Mouse (Mus musculus): ENCODE measurements around the gene Repin1.

- TF ChIP-seq POLR2A (IDR thresholded peaks at IDR 0.05; ENCODE audit: extremely low read depth, insufficient read depth, low read length) (no peak), CTCF (IDR thresholded peaks at IDR 0.05; ENCODE audit: low read depth, low read length) (no peak)
Measured at GRCm38 (mm10) chr6:48555104-48555890, 38.4 kb upstream of the Repin1 start.
